22 mouse cellular contexts compared by ENCODE assay signal in the genomic region with DNA sequence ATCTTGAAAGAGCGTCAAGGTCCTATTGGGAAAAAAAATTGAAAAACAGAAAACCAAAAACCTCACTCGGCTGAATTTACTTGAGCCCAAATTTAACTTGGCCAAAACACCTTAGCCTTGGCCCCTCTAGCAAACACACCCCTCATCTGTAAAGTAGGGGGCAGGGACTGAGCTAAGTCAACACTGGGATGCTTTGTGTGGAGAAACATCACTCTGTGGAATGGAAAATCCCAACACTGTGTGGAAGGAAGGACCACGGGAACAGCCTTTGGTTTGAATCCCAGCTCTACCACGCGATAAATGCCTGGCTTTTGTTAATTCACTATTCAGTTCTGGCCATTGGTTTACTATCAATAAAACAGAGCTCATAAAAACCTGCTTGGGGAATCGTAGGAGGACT.
DNase-seq lines count a peak whose midpoint lies in the region; ATAC-seq and TF ChIP-seq lines count a peak whose summit lies in the region.
"Had no signal": no experiment of that assay in that cellular context is flagged by ENCODE, and none has a peak within 500 bp of the region (broad histone marks: within the 10 kb centered on the region; RNA-seq: fewer than 3 reads in every experiment).

No protein-coding gene starts in this region.

- H3K9me3 ChIP-seq in limb, embryonic 15.5 days: no peaks in the 10 kb centered on the region
- H3K9me3 ChIP-seq: embryonic facial prominence, embryonic 12.5 days; forebrain, embryonic 12.5 days; forebrain, embryonic 15.5 days; heart, embryonic 10.5 days; heart, embryonic 13.5 days had no signal

- H3K4me1 ChIP-seq in limb, embryonic 15.5 days: peaks cover 33% of the 10 kb centered on the region
- H3K4me1 ChIP-seq: forebrain, embryonic 12.5 days; forebrain, embryonic 15.5 days had no signal

- H3K9ac ChIP-seq in limb, embryonic 15.5 days: no peak overlapping the region
- H3K9ac ChIP-seq: embryonic facial prominence, embryonic 12.5 days; forebrain, embryonic 12.5 days; forebrain, embryonic 15.5 days; heart, embryonic 13.5 days; hindbrain, embryonic 14.5 days had no signal

- no peaks in the 10 kb centered on the region for H3K27me3 ChIP-seq in limb, embryonic 15.5 days
- H3K27me3 ChIP-seq: CH12.LX; embryonic facial prominence, embryonic 12.5 days; forebrain, embryonic 12.5 days; forebrain, embryonic 15.5 days; heart, embryonic 13.5 days; Patski had no signal

- intact Hi-C loops in gastrocnemius, adult 2 months (cut with DNase I): no loop called here
- intact Hi-C loops in gastrocnemius, postnatal 14 days (cut with DNase I; ENCODE audit: low total_unique reads): no loop called here

- no peak overlapping the region for H3K4me2 ChIP-seq in limb, embryonic 15.5 days
- H3K4me2 ChIP-seq: embryonic facial prominence, embryonic 12.5 days; forebrain, embryonic 12.5 days; forebrain, embryonic 15.5 days; heart, embryonic 13.5 days; hindbrain, embryonic 14.5 days had no signal

- H3K36me3 ChIP-seq in limb, embryonic 15.5 days: no peaks in the 10 kb centered on the region
- H3K36me3 ChIP-seq: embryonic facial prominence, embryonic 12.5 days; forebrain, embryonic 12.5 days; forebrain, embryonic 15.5 days; G1E; heart, embryonic 10.5 days; heart, embryonic 13.5 days had no signal

- DNase-seq in gastrocnemius, adult 2 months: no peak
- DNase-seq in gastrocnemius, postnatal 14 days: no peak
- peak; percentile 16 for DNase-seq in ovary, adult 18-20 months (ENCODE audit: low spot score)
- DNase-seq in ovary, postnatal 36 days (ENCODE audit: low spot score): no peak
- DNase-seq in fibroblast of lung, adult 2 months (ENCODE audit: low read depth): peak; percentile 61
- no peak for DNase-seq in liver
- DNase-seq in adrenal gland, adult (ENCODE audit: inconsistent age in 2 of 2, low spot score in 1 of 2): no peak
- DNase-seq: adrenal gland, adult 2 months; B cell, adult 2 months; cerebellum, adult 18-20 months; cerebellum, adult 9-10 months had no signal

- peak; percentile 82 for ATAC-seq in limb, embryonic 15.5 days (ENCODE audit: insufficient number of reproducible peaks, low FRiP score, low TSS enrichment, low read depth)
- ATAC-seq: forebrain, embryonic 15.5 days; intestine, postnatal 0 days; Patski had no signal

- peak overlapping the region; percentile 41; the same call in 1 of the 2 replicates for H3K27ac ChIP-seq in gastrocnemius, adult 2 months
- H3K27ac ChIP-seq in limb, embryonic 15.5 days: peak overlapping the region; percentile 71
- H3K27ac ChIP-seq: embryonic facial prominence, embryonic 12.5 days; forebrain, embryonic 12.5 days; forebrain, embryonic 15.5 days; heart, embryonic 10.5 days; heart, embryonic 13.5 days; hindbrain, embryonic 14.5 days had no signal

- 44% methylated on average over 6 of the region's 6 CpGs for whole genome bisulfite sequencing in limb, embryonic 15.5 days

- H3K4me3 ChIP-seq in gastrocnemius, adult 2 months: no peak overlapping the region
- H3K4me3 ChIP-seq in limb, embryonic 15.5 days: no peak overlapping the region
- H3K4me3 ChIP-seq: embryonic facial prominence, embryonic 12.5 days; forebrain, embryonic 12.5 days; forebrain, embryonic 15.5 days; heart, embryonic 10.5 days; heart, embryonic 13.5 days had no signal

- no peak for TF ChIP-seq CTCF in gastrocnemius, adult 2 months (IDR thresholded peaks at IDR 0.05)

Comparison
In these comparisons a context has a peak if more than half of its experiments do, and no peak if none do; other contexts are left out.
1. DNase-seq: peak in ovary, adult 18-20 months (single experiment) and fibroblast of lung, adult 2 months (single experiment); none in gastrocnemius, adult 2 months (single experiment), gastrocnemius, postnatal 14 days (single experiment), ovary, postnatal 36 days (single experiment), liver (single experiment) and adrenal gland, adult (0 of 2).